In genomic region chr7:43353118-43353517, GRCm38 (mm10) we compare ENCODE assay signal across 17 mouse cellular contexts. TPM values are rescaled to one million over a fixed set of nuclear protein-coding genes. Genes with fewer than 3 reads are reported as not detected.
A peak's percentile ranks its signal among the peaks of the same experiment; 100 is the strongest.
DNase-seq lines count a peak whose midpoint lies in the region; ATAC-seq lines count a peak whose summit lies in the region.
"Had no signal": no experiment of that assay in that cellular context is flagged by ENCODE, and none has a peak within 500 bp of the region (broad histone marks: within the 10 kb centered on the region; RNA-seq: fewer than 3 reads in every experiment).

No protein-coding gene starts in this region.

- ATAC-seq in midbrain, embryonic 14.5 days (ENCODE audit: low FRiP score, low TSS enrichment), result no peak
- ATAC-seq: forebrain, postnatal 0 days; Patski had no signal

- H3K9ac ChIP-seq in midbrain, embryonic 14.5 days (replicated peaks; ENCODE audit: low read length), result no peak overlapping the region
- H3K9ac ChIP-seq: embryonic facial prominence, embryonic 15.5 days; forebrain, postnatal 0 days; hindbrain, embryonic 12.5 days; neural tube, embryonic 13.5 days had no signal

- peaks cover 7% of the 10 kb centered on the region; the same call in 1 of the 2 replicates for H3K4me1 ChIP-seq in heart, embryonic 10.5 days
- peaks cover 90% of the 10 kb centered on the region for H3K4me1 ChIP-seq in megakaryocyte, embryonic 14.5 days
- H3K4me1 ChIP-seq in midbrain, embryonic 14.5 days (ENCODE audit: control insufficient read depth, insufficient read depth, low read length), result no peaks in the 10 kb centered on the region
- H3K4me1 ChIP-seq: neural tube, embryonic 13.5 days had no signal

- peak; percentile 1 to 50 for DNase-seq in heart, adult 9 months (ENCODE audit: low spot score in 2 of 2)
- no peak for DNase-seq in heart, embryonic 10.5 days (ENCODE audit: low spot score)
- DNase-seq in B cell, adult 2 months, result peak; percentile 14 to 16
- peak; percentile 16 for DNase-seq in liver
- no peak for DNase-seq in right cerebral cortex, adult 18-20 months
- DNase-seq in midbrain, embryonic 14.5 days, result no peak
- no peak for DNase-seq in urinary bladder, postnatal 4 days (ENCODE audit: low spot score in 2 of 2)
- DNase-seq: adrenal gland, adult 8-10 months; cerebellum, adult 8-10 months; forebrain, postnatal 0 days; right cerebral cortex, postnatal 25 days had no signal

- H3K9me3 ChIP-seq in heart, embryonic 10.5 days, result no peaks in the 10 kb centered on the region
- H3K9me3 ChIP-seq in megakaryocyte, embryonic 14.5 days, result no peaks in the 10 kb centered on the region
- H3K9me3 ChIP-seq in midbrain, embryonic 14.5 days (ENCODE audit: control insufficient read depth, low read length), result no peaks in the 10 kb centered on the region
- H3K9me3 ChIP-seq: embryonic facial prominence, embryonic 15.5 days; hindbrain, embryonic 12.5 days; neural tube, embryonic 13.5 days had no signal

- no peak overlapping the region for H3K4me3 ChIP-seq in heart, embryonic 10.5 days
- H3K4me3 ChIP-seq in megakaryocyte, embryonic 14.5 days (replicated peaks), result peak overlapping the region; percentile 76
- H3K4me3 ChIP-seq in midbrain, embryonic 14.5 days (replicated peaks; ENCODE audit: low read depth, low read length), result no peak overlapping the region
- H3K4me3 ChIP-seq: embryonic facial prominence, embryonic 15.5 days; hindbrain, embryonic 12.5 days; neural tube, embryonic 13.5 days had no signal

- no peaks in the 10 kb centered on the region for H3K36me3 ChIP-seq in heart, embryonic 10.5 days
- H3K36me3 ChIP-seq in megakaryocyte, embryonic 14.5 days (replicated peaks; ENCODE audit: low read length), result peaks cover 8% of the 10 kb centered on the region
- H3K36me3 ChIP-seq in midbrain, embryonic 14.5 days (ENCODE audit: control insufficient read depth, insufficient read depth, low read length), result no peaks in the 10 kb centered on the region
- H3K36me3 ChIP-seq: embryonic facial prominence, embryonic 15.5 days; hindbrain, embryonic 12.5 days; neural tube, embryonic 13.5 days had no signal

- no peak overlapping the region for H3K27ac ChIP-seq in heart, embryonic 10.5 days
- no peak overlapping the region for H3K27ac ChIP-seq in midbrain, embryonic 14.5 days (replicated peaks; ENCODE audit: low read depth, low read length)
- H3K27ac ChIP-seq: embryonic facial prominence, embryonic 15.5 days; hindbrain, embryonic 12.5 days; neural tube, embryonic 13.5 days had no signal

- no peaks in the 10 kb centered on the region for H3K27me3 ChIP-seq in heart, embryonic 10.5 days (ENCODE audit: insufficient read depth, poor library complexity, severe bottlenecking)
- H3K27me3 ChIP-seq in megakaryocyte, embryonic 14.5 days (replicated peaks), result no peaks in the 10 kb centered on the region
- H3K27me3 ChIP-seq in midbrain, embryonic 14.5 days (ENCODE audit: control insufficient read depth, insufficient read depth, low read length), result no peaks in the 10 kb centered on the region
- H3K27me3 ChIP-seq: embryonic facial prominence, embryonic 15.5 days; hindbrain, embryonic 12.5 days; neural tube, embryonic 13.5 days had no signal

- 58% methylated on average over 4 of the region's 4 CpGs for WGBS in heart, embryonic 10.5 days
- WGBS in midbrain, embryonic 14.5 days, result 70% methylated on average over 4 of the region's 4 CpGs

- H3K4me2 ChIP-seq in midbrain, embryonic 14.5 days (ENCODE audit: low read length), result no peak overlapping the region
- H3K4me2 ChIP-seq: embryonic facial prominence, embryonic 15.5 days; hindbrain, embryonic 12.5 days; neural tube, embryonic 13.5 days had no signal

RNA-seq across cellular contexts. Expression of gene Siglecf, which starts 2.0 kb away (rescaled TPM):
- 0.09 and 0.51 TPM in 2 replicates for polyA plus RNA-seq in heart, embryonic 10.5 days (2016; fragmentation: Nextera tagmentation; extraction: Ambion mirVana)
- polyA plus RNA-seq in megakaryocyte, embryonic 14.5 days (2012; ENCODE audit: insufficient read depth, low replicate concordance), result 1.5 and 2.7 TPM in 2 replicates
- polyA plus RNA-seq in midbrain, embryonic 14.5 days (2014; fragmentation: Nextera tagmentation; extraction: Ambion mirVana), result 0.16 and 0.21 TPM in 2 replicates
- polyA plus RNA-seq: hindbrain, embryonic 12.5 days; kidney, embryonic 16.5 days; Patski had no signal

RNA-seq across cellular contexts. Expression of gene Zfp715, which starts 40.0 kb away (rescaled TPM):
- polyA plus RNA-seq in heart, embryonic 10.5 days (2016; fragmentation: Nextera tagmentation; extraction: Ambion mirVana), result 9.1 and 9.5 TPM in 2 replicates
- 3.7 TPM in 1 of 2 replicates, not detected in the other for polyA plus RNA-seq in megakaryocyte, embryonic 14.5 days (2012; ENCODE audit: insufficient read depth, low replicate concordance)
- 18.7 and 29.5 TPM in 2 replicates for polyA plus RNA-seq in midbrain, embryonic 14.5 days (2014; fragmentation: Nextera tagmentation; extraction: Ambion mirVana)

RNA-seq across cellular contexts. Expression of gene Siglecg, which starts 54.9 kb away (rescaled TPM):
- not detected in 2 replicates for polyA plus RNA-seq in heart, embryonic 10.5 days (2016; fragmentation: Nextera tagmentation; extraction: Ambion mirVana)
- polyA plus RNA-seq in megakaryocyte, embryonic 14.5 days (2012; ENCODE audit: insufficient read depth, low replicate concordance), result 0.10 TPM in 1 of 2 replicates, not detected in the other
- not detected in 2 replicates for polyA plus RNA-seq in midbrain, embryonic 14.5 days (2014; fragmentation: Nextera tagmentation; extraction: Ambion mirVana)
- polyA plus RNA-seq: forebrain, postnatal 0 days; hindbrain, embryonic 12.5 days had no signal

Comparison
In these comparisons a context has a peak if more than half of its experiments do, and no peak if none do; other contexts are left out.
1. DNase-seq: peak in heart, adult 9 months (2 of 2), B cell, adult 2 months (2 of 2) and liver (single experiment); none in heart, embryonic 10.5 days (single experiment), right cerebral cortex, adult 18-20 months (single experiment), midbrain, embryonic 14.5 days (single experiment) and urinary bladder, postnatal 4 days (0 of 2).